Mouse (Mus musculus): ENCODE data around the gene Otud3. TPM values are rescaled to one million over a fixed set of nuclear protein-coding genes. Genes with fewer than 3 reads are reported as not detected.
"Not testable (repeated sequence)": the region's sequence is repeated elsewhere in the genome, so short reads cannot be mapped to it uniquely, and the experiment has no call there.

Otud3 gene
- total RNA-seq, 2 experiments from 2014 or later, result 7.1 to 8.2 TPM

DNA sequence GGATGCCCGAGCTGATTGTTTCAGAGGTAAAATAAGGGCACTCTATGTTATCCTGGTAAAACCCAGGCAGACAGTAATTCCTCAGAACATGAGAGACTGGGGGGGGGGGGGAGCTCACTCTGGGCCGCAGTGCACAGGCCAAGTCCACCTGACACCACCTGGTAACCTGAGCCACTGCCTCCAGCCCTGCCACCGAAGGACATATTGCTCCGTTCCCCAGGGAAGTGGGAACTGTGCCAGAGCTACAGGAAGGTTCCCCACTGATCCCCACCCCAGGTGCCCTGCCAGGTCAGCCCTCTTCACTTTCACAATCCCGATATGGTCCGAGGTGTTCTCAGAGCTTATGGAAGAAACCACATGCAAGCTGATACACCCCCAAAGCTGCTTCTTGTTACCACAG lies 21.1 kb downstream of the Otud3 start:
- no peak for DNase-seq

DNA sequence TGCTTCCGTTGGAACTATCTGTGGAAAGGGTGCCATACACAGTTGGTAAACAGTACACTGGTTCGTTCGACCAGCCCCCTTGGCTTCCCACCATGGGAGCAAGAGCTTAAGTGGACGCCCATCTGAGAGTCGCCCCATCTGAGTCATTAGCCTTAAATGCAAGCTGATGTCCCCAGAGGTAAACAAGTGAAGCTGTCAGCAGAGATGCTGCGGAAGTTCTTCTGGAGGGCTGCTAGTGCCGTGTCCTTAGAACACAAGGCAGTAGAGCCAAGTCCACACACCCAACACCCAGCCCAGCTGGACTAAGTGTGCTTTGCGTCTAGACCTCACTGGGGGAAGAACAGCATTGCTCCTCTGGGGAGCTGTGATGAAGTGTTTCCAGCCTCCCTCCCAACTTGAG lies 24.1 kb downstream of the Otud3 start:
- no peak for DNase-seq

DNA sequence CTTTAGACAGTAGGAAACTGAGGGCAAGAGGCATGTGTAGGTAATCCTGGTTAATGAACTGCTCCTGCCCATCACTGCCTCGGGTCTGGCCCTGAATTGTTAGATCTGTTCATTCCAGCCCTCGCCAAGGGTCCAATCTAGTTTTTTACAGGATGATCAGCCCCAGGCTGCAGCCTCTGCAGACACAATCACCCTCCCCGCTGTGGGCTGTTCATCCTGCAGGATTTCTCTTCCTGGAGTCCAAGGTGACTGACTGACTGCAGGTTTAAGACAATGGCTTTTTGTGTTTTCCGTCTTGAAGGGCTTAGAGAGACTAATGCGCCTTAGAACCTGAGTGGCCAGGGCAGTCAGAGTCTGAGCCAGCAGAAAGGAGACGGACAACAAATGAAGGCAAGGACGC lies 24.6 kb downstream of the Otud3 start:
- DNase-seq, result no peak

DNA sequence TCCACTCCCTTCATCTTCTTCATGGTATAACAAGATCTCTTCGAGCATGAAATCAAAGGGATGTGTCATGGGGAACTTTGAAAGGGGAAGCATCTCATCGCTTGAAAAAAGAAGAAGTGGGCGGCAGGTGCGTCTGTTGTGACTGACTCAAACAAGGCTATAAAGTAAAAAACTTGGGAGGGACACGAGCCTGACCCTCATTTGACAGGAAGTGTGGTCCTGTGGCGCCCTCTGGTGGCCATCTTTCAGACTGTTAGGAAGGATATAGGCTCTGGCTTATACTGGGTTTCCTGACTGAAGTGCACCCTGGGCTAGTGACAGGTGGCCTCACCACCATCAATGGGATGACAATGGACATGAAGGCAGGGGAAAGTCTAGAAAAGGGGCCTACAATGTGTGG lies 29.5 kb downstream of the Otud3 start:
- DNase-seq, result peak; percentile 93

DNA sequence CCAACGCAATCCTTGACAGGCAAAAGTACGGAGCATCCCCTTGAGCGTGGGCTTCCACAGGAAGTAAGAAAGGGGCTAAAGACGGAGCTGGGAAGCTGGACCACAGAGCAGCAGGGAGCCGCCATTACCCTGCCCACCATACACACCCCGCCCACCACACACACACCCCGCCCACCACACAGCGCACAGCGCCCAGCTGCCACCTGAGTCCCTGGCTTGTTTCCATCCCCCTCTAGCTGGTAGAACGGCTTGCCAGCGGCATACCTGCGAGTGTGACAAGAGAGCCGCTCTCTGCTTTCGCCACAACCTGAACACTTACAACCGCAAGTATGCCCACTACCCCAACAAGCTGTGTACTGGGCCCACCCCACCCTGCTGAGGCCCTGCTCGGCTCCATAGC lies 31.6 kb downstream of the Otud3 start:
- DNase-seq, result no peak

DNA sequence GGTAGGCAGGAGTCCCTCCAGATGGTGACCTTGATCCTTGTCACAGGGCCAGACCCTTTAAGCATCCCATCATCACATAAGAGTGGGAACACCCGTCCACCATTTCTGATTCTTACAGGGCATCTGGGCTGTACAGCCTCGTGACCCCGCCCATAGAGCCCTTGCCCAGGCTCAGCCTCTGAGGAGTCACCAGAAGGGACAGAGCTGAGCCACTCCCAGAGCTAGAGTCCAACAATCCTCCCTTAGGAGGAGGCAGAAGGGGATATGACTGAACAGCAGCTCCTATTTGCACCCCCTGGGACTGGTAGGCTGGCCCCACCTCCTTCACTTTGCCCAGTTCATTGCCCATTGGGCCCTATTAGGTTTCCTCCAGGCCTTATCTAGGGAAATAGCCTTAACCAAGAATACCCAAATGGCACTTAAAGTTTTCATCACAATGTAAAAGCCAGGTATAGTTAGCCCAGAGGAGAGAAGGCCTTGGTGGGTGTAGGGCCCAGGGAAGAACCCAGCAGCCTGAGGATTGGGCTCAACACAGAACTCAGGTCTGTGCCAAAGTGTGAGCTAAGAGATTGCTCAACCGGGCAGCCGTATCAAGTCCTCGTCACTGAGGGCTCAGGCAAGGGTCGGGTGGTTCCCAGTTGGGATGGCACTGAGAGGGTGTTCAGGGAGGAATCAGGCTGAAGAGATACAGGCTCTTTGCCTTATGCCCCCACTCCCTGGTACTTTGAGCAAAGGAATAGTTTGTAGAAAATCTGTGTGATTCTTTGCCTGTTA lies 32.7 kb downstream of the Otud3 start:
- peak; percentile 42 for DNase-seq

DNA sequence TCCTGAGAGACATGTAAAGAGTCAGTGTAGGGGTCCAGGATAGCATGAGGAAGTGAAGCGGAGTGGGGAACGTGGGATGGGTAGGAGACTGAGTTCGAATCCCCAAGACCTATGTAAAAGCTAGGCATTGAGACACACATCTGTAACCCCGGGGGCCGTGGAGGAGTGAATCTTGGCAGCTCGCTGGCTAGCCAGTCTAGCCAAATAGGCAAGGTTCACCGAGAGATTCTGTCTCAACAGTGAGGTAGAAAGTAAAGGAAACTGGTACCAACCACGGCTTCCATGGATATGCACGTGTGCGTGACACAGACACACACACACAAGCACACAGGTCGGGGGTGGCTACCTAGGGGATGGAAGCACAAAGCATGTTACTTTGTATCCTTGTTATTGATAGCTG lies 33.9 kb downstream of the Otud3 start:
- peak; percentile 46 for DNase-seq

DNA sequence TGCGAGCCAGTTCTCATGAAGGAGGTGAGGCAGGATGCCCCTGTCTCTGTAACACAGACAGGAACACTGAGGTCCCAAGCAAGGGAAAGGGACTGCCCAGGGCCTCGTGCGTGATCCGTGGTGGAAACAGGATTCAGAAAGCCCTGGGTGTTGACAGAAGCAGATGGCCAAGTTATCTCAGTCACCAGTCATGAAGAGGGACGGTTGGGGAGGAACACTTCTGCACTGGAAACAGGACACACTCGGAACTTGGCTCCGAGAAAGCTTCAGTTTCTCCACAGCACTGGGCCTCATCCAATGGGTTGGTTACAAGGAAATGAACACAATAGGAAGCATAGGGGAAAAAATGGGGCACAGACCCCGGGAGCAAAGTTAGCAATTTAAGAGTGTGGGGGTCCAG lies 35.0 kb downstream of the Otud3 start:
- DNase-seq, result peak; percentile 28

DNA sequence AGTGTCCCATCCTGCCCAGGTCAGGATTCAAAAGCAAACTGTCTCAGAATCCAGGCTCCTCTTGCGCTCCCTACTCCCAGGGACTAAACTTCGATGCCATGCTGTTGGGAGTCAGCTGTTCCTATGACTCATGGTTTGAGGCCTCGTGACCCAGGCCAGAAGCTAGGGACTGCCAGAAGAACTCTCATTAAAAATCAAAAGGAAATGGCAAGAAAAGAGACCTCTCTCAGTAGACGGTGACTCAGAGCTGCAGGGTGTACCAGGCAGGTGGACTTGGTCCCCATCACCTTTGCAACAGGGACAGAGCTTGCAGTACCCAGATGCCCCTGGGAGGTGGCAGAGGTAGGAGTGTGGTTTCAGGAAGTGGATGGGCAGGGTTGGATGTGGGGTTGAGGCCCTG lies 36.0 kb downstream of the Otud3 start, which contains the start of gene Pla2g2e:
Gene Pla2g2e, plus strand, starts transcription at position 212 of the 400 bp plus-strand sequence.
- peak; percentile 37 for DNase-seq

DNA sequence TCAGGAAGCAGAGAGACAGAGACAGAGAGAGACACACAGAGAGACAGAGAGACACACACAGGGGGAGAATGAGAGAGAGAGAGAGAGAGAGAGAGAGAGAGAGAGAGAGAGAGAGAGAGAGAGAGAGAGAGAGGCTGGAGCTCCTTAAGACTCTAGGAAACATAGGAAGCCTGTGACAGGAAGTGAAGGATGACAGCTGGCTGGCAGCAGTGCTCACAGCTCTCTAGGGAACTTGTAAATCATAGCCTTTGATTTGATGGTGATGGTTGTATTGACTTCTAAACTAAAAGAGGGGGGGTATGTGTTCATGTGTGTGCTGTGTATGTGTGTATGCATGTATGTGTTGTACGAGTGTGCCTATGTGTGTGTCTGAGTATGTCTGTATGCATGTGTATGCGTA lies 37.8 kb downstream of the Otud3 start:
- DNase-seq, result no peak

DNA sequence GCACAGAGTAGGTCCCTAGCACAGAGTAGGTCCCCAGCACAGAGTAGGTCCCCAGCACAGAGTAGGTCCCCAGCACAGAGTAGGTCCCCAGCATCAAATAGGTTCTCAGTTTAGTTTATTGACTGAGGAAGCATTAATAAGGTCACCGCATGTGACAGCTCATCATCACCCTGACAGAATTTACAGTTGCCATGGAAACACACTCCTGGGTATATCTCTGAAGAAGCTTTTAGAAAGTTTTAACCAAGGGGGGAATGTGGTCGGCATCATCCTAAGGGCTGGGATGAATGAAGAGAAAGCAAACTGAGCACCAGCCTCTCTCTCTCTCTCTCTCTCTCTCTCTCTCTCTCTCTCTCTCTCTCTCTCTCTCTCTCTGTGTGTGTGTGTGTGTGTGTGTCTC lies 38.5 kb downstream of the Otud3 start:
- not testable (repeated sequence) for DNase-seq

DNA sequence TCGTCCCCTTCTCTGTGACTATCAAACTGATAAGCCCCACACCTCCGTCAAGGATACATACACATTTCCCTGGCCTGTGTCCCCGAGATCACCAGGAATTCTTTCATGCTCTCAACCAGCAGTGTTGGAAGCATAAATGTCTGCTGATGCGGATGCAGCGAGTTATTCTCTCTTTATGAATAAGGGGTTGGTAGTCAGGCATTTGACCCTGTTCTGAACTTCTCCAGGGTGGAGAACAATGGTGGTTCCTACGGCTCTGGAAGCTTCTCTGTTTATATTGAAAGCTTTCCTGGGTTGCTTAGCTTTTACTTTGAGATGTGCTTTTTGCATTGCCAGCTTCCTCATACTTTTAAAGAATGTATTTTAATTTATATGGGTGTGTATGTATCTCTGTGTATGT lies 39.9 kb downstream of the Otud3 start, which contains the start of gene Gm13030:
Gene Gm13030, minus strand, starts transcription at position 101 of the 400 bp plus-strand sequence.
- DNase-seq, result no peak

DNA sequence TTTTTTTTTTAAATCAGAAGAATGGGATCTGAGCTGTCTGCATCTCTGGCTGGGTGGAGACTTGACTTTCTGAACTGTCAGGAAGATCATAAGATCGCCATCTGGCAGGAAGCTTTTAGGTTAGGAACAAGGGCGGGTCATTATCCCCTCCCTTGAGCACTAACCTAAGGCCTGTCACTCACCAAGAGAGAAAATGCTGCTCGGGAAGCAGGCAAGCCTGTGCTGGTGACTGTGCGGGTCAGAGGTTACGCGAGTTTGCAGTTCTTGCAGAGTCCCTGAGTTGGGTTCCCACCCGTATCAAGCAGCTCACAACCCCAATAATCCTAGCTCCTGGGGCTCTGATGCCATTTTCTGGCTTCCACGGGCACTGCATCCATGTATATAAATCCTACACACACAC lies 45.1 kb downstream of the Otud3 start:
- DNase-seq, result no peak

DNA sequence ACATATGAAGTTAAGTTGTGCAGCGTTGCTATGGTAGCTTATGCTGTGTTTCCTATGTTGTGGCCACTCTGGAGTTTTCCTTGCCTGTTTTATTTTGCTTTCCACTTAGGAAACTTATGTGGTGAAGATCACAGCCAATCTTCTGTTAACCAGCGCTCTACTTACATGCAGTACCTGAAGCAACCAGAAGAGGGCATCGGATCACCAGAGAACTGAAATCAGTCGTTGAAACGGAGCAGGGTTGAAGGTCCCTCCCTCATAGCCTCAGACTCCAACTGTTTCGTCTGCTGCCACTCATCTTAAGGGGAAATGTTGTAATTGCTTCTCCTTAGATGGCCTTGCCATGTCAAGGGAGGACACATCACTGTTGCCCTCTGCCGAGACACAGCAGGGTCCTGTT lies 47.3 kb downstream of the Otud3 start:
- peak; percentile 86 for DNase-seq

DNA sequence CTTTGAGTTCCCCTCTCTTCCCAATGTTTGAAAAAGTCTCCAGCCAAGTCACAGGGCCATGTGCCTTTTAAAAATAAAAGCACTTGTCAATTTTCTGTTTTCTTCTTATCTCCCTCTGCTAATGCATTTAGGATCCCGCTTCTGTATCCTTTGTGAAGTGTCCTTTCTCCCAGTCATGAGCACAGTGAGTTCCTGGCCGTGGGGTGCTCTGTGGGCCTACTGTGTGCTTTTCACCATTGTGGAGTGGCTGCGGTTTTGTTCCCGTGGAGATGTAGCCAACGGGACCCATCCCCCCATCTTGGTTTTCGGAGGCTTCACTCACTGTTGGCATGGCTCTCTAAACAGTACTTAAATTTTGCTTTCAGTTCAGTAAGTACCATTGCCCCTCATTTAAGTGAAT lies 47.8 kb downstream of the Otud3 start:
- DNase-seq, result no peak

DNA sequence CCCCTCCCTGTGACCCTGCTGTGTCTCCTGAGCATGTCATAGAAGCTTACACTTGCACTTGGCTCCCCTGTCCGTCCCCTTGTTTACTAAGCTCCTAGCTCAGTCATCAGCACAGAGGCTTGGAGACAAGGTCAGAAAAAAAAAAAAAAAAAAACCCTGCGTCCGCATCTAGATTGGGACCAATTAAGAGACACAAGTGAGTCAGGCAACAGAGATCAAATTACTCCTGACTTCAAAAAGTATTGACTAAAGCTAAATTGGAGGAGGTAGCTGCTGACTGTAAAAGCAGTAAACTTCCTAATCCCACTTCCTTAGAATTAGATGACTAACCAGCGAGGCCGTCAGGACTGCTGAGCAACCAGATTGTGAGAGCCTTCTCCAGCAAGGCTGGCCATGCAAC lies 48.7 kb downstream of the Otud3 start:
- no peak for DNase-seq

DNA sequence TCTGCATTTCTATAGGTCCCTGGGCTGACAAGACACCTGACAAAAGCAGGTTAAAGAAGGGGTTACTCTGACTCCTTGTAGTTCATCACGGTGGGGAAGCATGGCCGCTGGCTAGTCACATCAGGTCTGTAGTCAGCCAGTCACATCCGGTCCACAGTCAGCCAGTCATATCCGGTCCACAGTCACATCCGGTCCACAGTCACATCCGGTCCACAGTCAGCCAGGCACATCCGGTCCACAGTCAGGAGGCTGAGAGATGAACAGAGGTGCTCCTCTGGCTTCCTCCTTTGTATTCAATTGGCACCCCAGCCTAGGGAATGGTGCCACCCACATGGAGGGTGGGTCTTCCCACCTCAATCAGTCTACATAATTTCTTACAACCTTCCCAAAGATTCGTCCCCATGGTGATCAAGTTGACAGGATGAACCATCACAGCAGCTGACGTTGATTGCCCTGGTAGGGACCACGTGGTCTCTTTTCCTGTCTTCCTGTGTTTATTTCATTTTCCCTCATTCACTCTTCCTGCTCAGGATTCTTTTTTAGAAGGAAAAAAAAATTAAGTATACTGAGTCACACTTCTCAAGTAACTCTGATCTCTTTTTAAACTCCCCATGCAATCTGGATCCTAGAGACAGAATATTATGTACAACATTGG lies 50.3 kb downstream of the Otud3 start, which contains the start of gene Pla2g5:
Gene Pla2g5, minus strand, starts transcription at position 139 of the 655 bp plus-strand sequence.
- DNase-seq, result no peak

DNA sequence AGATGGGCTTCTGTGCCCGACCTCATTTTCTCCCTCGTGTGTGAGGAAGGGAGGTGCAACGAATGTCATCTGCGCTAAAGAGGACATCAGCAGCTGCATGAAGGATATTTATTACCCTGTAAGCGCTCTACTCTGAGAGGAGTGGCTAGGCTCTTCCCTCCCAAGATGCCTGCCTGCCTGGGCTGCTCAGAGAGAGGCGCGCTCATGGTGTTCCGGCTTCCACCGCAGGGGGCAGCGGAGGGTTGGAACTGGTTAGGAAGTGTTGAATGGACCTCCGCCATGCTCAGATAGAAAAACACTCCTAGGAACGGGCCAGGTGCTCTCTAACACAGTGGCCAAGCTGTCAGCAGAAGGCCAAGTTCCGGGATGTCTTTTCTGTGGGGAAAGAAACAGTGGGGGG lies 54.0 kb downstream of the Otud3 start:
- peak; percentile 86 for DNase-seq

DNA sequence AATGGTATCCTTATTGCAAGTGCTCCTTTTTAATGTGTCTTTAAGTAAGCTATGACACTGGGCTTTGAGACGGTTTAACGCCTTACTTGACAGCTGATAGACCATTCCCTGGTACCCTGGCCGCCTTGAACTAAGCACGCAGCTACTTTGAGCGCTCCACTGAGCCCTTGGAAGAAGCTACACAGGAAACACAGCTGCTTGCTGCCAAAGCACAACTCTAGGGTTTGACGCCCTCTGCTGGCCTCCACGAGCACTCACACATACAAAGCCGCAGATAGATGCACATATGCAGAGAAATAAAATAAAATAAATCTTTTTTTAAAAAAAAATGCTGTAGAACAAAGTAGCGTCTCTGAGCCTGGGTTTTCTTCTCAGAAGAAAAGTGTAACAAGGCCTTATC lies 54.5 kb downstream of the Otud3 start:
- no peak for DNase-seq

DNA sequence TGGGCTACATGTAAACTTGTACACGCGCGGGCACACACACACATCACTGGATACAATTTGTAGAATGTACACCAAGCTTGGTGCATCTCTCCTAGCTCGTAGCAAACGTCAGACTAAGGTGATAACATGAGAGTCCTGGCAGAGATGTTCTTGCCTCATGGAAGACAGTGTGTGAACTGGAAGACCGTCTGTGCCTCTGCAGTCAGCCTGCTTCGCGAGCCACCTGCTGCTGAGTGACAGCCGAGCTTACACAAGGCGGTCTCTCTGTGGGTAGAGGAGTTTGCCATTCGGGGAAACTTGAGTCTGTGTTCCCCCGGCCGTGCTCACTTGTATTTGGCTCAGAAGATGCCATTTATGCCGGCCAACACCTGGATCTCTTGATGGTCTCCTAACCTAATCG lies 55.3 kb downstream of the Otud3 start:
- no peak for DNase-seq

DNA sequence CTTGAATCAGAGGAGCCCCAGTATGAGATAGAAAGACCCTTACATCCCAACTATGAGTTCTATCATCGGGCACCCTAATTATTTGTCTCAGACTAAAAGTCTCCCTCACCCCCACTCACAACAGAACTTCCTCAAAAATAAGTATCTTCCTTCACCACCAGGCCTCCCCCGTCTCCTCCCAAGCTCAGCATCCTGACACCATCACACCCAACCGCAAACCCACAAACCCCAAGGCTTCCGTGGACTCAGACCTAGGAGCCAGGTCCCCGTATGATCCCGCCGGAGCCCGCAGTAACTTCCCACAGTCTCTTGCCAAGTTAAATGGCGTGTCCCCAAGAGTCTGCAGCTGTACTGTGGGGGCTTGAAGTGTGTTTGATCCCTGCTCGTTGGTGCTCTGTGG lies 56.2 kb downstream of the Otud3 start:
- DNase-seq, result no peak

DNA sequence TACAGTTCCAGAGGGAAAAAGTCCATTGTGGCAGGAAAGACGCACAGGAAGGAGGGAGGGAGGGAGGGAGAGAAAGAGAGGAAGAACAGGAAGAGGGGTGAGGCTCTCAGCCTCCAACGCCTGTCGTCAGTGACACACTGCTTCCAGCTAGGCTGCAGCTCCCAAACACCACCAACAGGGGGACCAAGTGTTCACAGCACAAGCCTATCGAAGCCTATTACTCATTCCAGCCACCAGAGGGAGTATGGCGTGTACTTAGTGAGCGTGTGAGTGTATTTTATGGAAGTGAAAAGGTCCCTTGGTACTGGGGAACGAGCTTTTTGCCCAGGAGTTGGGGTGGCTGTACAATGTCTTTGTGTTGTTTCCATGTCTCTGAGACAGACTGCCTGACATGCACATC lies 57.3 kb downstream of the Otud3 start:
- DNase-seq, result peak; percentile 76

DNA sequence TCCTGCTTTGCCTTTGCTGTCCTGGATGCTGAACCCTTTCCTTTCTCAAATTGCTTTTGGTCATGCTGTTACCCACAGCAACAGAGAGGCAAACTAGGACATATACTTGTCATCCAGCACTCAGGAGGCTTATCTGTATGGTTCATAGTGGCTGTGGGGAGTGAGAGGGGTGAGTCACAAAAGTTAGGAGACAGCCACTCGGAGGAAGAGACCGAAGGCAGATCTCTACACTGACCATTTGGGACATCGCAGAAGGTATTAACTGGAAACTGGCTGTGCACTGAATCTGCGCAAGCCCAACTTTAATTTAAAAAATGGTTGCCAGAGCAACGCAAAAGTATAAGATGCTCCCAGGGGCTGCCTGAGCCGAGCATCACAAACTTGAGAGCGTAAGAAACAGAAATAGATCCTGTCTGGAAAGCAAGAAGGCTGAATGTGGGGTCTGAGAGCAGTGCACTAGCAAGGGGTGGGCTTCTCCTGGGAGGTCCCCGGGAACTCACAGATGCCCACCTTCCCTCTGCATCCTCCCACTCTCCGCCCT lies 58.6 kb downstream of the Otud3 start:
- DNase-seq, result no peak

DNA sequence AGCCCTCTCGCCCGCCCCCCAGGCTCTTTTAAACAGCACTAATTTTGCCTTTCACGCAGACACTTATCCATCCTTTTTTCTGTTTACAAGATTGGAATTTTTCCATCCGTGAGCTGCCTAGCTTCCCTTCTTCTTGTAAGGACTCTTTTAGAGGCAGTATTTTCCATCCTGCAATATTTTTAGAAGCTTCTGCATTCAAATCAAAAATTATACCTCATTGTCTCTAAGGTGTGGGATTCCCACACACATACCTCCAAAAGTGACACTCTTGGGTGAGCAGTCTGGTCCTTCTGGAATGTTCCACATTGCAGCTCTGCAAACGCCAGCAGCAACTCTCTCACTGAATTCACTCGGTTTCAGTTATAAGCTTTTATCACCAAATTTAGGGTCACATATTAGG lies 60.8 kb downstream of the Otud3 start:
- DNase-seq, result no peak

Data from adrenal gland, postnatal 10 days (tissue).